Mouse (Mus musculus) MEL (cell line): ENCODE results near the gene Rec8. TPM values are rescaled to one million over a fixed set of nuclear protein-coding genes. Genes with fewer than 3 reads are reported as not detected.

Source experiments
- DNase-seq: peaks from one replicate; pipeline ENCODE4 v3.0.0; 2011; ENCODE audit warnings: low read depth, low spot score
- H3K27ac ChIP-seq: 2 replicates; pipeline ENCODE4 v1.5.1; 2012; ENCODE audit warnings: low read depth, mild to moderate bottlenecking, control low read depth, low read length, moderate library complexity; ENCODE audit not compliant: control insufficient read depth
- H3K27me3 ChIP-seq, 2 experiments: fragments of 150-350 bp in 1 of 2; sonication (generic) in 1 of 2; 2 replicates each; pipeline ENCODE4 v1.6.1; 2012; ENCODE audit warnings: low read length in 2 of 2, mild to moderate bottlenecking in 2 of 2, improper control_type of control experiment in 1 of 2, moderate library complexity in 1 of 2; ENCODE audit not compliant: insufficient read depth in 2 of 2, control insufficient read depth in 1 of 2
- H3K36me3 ChIP-seq, 2 experiments: 2 replicates each; pipeline ENCODE4 v1.6.1; 2012 to 2014; ENCODE audit warnings: low read length in 2 of 2, improper control_type of control experiment in 1 of 2, inconsistent platforms in 1 of 2, mild to moderate bottlenecking in 1 of 2; ENCODE audit not compliant: insufficient read depth in 2 of 2, control insufficient read depth in 1 of 2
- H3K4me1 ChIP-seq, 2 experiments: fragments of 150-350 bp in 1 of 2; sonication (generic) in 1 of 2; 2 replicates each; pipeline ENCODE4 v1.6.1; 2012; ENCODE audit warnings: low read length in 2 of 2, improper control_type of control experiment in 1 of 2, mild to moderate bottlenecking in 1 of 2; ENCODE audit not compliant: insufficient read depth in 2 of 2, control insufficient read depth in 1 of 2
- H3K4me3 ChIP-seq, 2 experiments: fragments of 150-350 bp in 1 of 2; sonication (generic) in 1 of 2; 2 replicates each; pipeline ENCODE4 v1.5.1; 2012; ENCODE audit warnings: low read depth in 2 of 2, low read length in 2 of 2, mild to moderate bottlenecking in 2 of 2, moderate library complexity in 2 of 2, control low read depth in 1 of 2, improper control_type of control experiment in 1 of 2; ENCODE audit not compliant: control insufficient read depth in 1 of 2, insufficient read depth in 1 of 2
- H3K79me2 ChIP-seq: 2 replicates; pipeline ENCODE4 v1.6.1; 2012; ENCODE audit warnings: mild to moderate bottlenecking, low read length, moderate library complexity; ENCODE audit not compliant: control insufficient read depth, poor library complexity, insufficient read depth
- H3K9ac ChIP-seq: 2 replicates; pipeline ENCODE4 v1.6.1; 2012; ENCODE audit warnings: low read depth, mild to moderate bottlenecking, control low read depth, low read length, moderate library complexity; ENCODE audit not compliant: control insufficient read depth, poor library complexity, severe bottlenecking
- H3K9me3 ChIP-seq: fragments of 150-350 bp; sonication (generic); replicated peaks from 2 replicates; pipeline ENCODE4 v1.6.1; 2012; ENCODE audit warnings: mild to moderate bottlenecking, low read length, improper control_type of control experiment, moderate library complexity; ENCODE audit not compliant: insufficient read depth
- BHLHE40 ChIP-seq: IDR thresholded peaks from 2 replicates; pipeline ENCODE4 v1.6.1; 2012; ENCODE audit warnings: low read depth, mild to moderate bottlenecking, inconsistent platforms, low read length, improper control_type of control experiment, borderline replicate concordance
- CHD1 ChIP-seq: IDR thresholded peaks from 2 replicates; pipeline ENCODE4 v1.6.1; 2012; ENCODE audit warnings: low read depth, mild to moderate bottlenecking, inconsistent platforms, low read length, improper control_type of control experiment
- CTCF ChIP-seq, 3 experiments: IDR thresholded peaks in 2 of 3; conservative IDR thresholded peaks in 1 of 3; 2 replicates each; pipeline ENCODE4 v1.5.1; 2011 to 2012; ENCODE audit warnings: low read length in 3 of 3, low read depth in 2 of 3, mild to moderate bottlenecking in 2 of 3, improper control_type of control experiment in 1 of 3, inconsistent platforms in 1 of 3, mixed read lengths in 1 of 3, moderate library complexity in 1 of 3; ENCODE audit not compliant: control insufficient read depth in 1 of 3, insufficient read depth in 1 of 3, poor library complexity in 1 of 3, severe bottlenecking in 1 of 3
- E2F4 ChIP-seq: IDR thresholded peaks from 2 replicates; pipeline ENCODE4 v1.6.1; 2011; ENCODE audit warnings: low read depth, low read length, improper control_type of control experiment, borderline replicate concordance
- ETS1 ChIP-seq: IDR thresholded peaks from 2 replicates; pipeline ENCODE4 v1.6.1; 2012; ENCODE audit warnings: low read depth, mild to moderate bottlenecking, inconsistent platforms, low read length, improper control_type of control experiment, moderate library complexity
- GABPA ChIP-seq: IDR thresholded peaks from 2 replicates; pipeline ENCODE4 v1.6.1; 2012; ENCODE audit warnings: low read depth, mild to moderate bottlenecking, inconsistent platforms, low read length, improper control_type of control experiment, moderate library complexity
- HCFC1 ChIP-seq: IDR thresholded peaks from 2 replicates; pipeline ENCODE4 v1.6.1; 2012; ENCODE audit warnings: low read depth, mild to moderate bottlenecking, inconsistent platforms, low read length, improper control_type of control experiment, moderate library complexity
- JUND ChIP-seq: IDR thresholded peaks from 2 replicates; pipeline ENCODE4 v1.6.1; 2011; ENCODE audit warnings: low read depth, mild to moderate bottlenecking, improper control_type of control experiment, low read length
- KAT2A ChIP-seq: conservative IDR thresholded peaks from 2 replicates; pipeline ENCODE4 v1.6.1; 2012; ENCODE audit warnings: low read depth, low read length, improper control_type of control experiment, inconsistent platforms
- MEF2A ChIP-seq: IDR thresholded peaks from 2 replicates; pipeline ENCODE4 v1.6.1; 2014; ENCODE audit warnings: low read depth, mild to moderate bottlenecking, inconsistent platforms, low read length, improper control_type of control experiment; ENCODE audit not compliant: poor library complexity, insufficient replicate concordance, severe bottlenecking; ENCODE audit errors: extremely low read depth
- MXI1 ChIP-seq: IDR thresholded peaks from 2 replicates; pipeline ENCODE4 v1.6.1; 2011; ENCODE audit warnings: mild to moderate bottlenecking, low read depth, low read length, improper control_type of control experiment
- MYC ChIP-seq: IDR thresholded peaks from 2 replicates; pipeline ENCODE4 v1.6.1; 2011; ENCODE audit warnings: low read depth, mild to moderate bottlenecking, low read length, improper control_type of control experiment, moderate library complexity
- NRF1 ChIP-seq: IDR thresholded peaks from 2 replicates; pipeline ENCODE4 v1.6.1; 2014; ENCODE audit warnings: low read depth, mild to moderate bottlenecking, inconsistent platforms, low read length, improper control_type of control experiment, moderate library complexity; ENCODE audit not compliant: poor library complexity, insufficient read depth, severe bottlenecking
- POLR2A ChIP-seq, 2 experiments: IDR thresholded peaks; 2 replicates each; pipeline ENCODE4 v1.6.1; 2011 to 2012; ENCODE audit warnings: low read length in 2 of 2, mild to moderate bottlenecking in 2 of 2, control low read depth in 1 of 2, improper control_type of control experiment in 1 of 2, low read depth in 1 of 2, moderate library complexity in 1 of 2; ENCODE audit not compliant: control insufficient read depth in 1 of 2, insufficient read depth in 1 of 2, poor library complexity in 1 of 2
- POLR2AphosphoS5 ChIP-seq: IDR thresholded peaks from 2 replicates; pipeline ENCODE4 v1.6.1; 2012; ENCODE audit warnings: low read depth, borderline replicate concordance, mild to moderate bottlenecking, inconsistent platforms, low read length, moderate library complexity, mixed read lengths
- RAD21 ChIP-seq: IDR thresholded peaks from 2 replicates; pipeline ENCODE4 v1.6.1; 2011; ENCODE audit warnings: mild to moderate bottlenecking, low read depth, low read length, improper control_type of control experiment
- SIN3A ChIP-seq: IDR thresholded peaks from 2 replicates; pipeline ENCODE4 v1.6.1; 2012; ENCODE audit warnings: low read length, improper control_type of control experiment, inconsistent platforms
- TAL1 ChIP-seq: IDR thresholded peaks from 2 replicates; pipeline ENCODE4 v1.6.1; 2012; ENCODE audit warnings: mild to moderate bottlenecking, inconsistent platforms, low read length, moderate library complexity, mixed read lengths
- TBP ChIP-seq: IDR thresholded peaks from 2 replicates; pipeline ENCODE4 v1.8.0; 2011; ENCODE audit warnings: low read depth, low read length, improper control_type of control experiment
- ZC3H11A ChIP-seq: IDR thresholded peaks from 2 replicates; pipeline ENCODE4 v1.6.1; 2012; ENCODE audit warnings: low read depth, mild to moderate bottlenecking, inconsistent platforms, low read length, improper control_type of control experiment
- ZKSCAN1 ChIP-seq: IDR thresholded peaks from 2 replicates; pipeline ENCODE4 v1.6.1; 2012; ENCODE audit warnings: low read depth, mild to moderate bottlenecking, inconsistent platforms, low read length, improper control_type of control experiment, moderate library complexity
- ZNF384 ChIP-seq: IDR thresholded peaks from 2 replicates; pipeline ENCODE4 v1.6.1; 2012; ENCODE audit warnings: low read depth, mild to moderate bottlenecking, inconsistent platforms, low read length, improper control_type of control experiment
- polyA plus RNA-seq, 2 experiments: library from polyadenylated mRNA; stranded (reverse) in 1 of 2; unstranded in 1 of 2; fragments of >175 nt in 1 of 2; fragments of >200 nt in 1 of 2; gene quantifications; 2 replicates each; pipeline versions ENCODE4 v1.2.1 to v1.2.4; 2012; ENCODE audit warnings: low replicate concordance in 2 of 2, low read depth in 1 of 2; ENCODE audit not compliant: insufficient read length in 2 of 2, insufficient read depth in 1 of 2, missing spikeins in 1 of 2
- total RNA-seq: library from RNA; depleted of rRNA; stranded (reverse); fragments of 300-350 nt; gene quantifications from 2 replicates; pipeline ENCODE4 v1.2.3, GENCODE M21; 2012

The Rec8 gene
- total and polyA plus RNA-seq, 3 experiments, result 1.5 to 2.5 TPM; not detected in 1

GRCm38 (mm10) chr14:55575302-55575701 lies 42.5 kb upstream of the Rec8 start, which contains the start of gene Fitm1:
Gene Fitm1 (plus strand): TSS chr14:55575617.
- no peak for DNase-seq
- peaks cover 4% of the 10 kb centered on the region for H3K79me2 ChIP-seq
- peaks cover 7 to 18% of the 10 kb centered on the region in 2 experiments for H3K4me1 ChIP-seq
- no peaks in the 10 kb centered on the region for H3K9me3 ChIP-seq
- no peak within 1 kb of the TSS for H3K4me3 ChIP-seq
- H3K36me3 ChIP-seq, result peaks cover 0 to 7% of the 10 kb centered on the region in 2 experiments; a peak in 2 of 4 replicates
- no peaks in the 10 kb centered on the region for H3K27me3 ChIP-seq
- no peak within 1 kb of the TSS for H3K9ac ChIP-seq
- TF ChIP-seq POLR2A (IDR thresholded peaks at IDR 0.05; ENCODE audit: control insufficient read depth in 1 of 2, insufficient read depth in 1 of 2, low read depth in 1 of 2, low read length in 2 of 2, poor library complexity in 1 of 2), result no peak
- TF ChIP-seq MYC, result no peak
- TF ChIP-seq E2F4, result no peak
- TF ChIP-seq KAT2A, result no peak
- no peak for TF ChIP-seq ZNF384
- no peak for TF ChIP-seq RAD21
- TF ChIP-seq ETS1, result no peak
- no peak for TF ChIP-seq NRF1
- no peak for TF ChIP-seq ZKSCAN1
- no peak for TF ChIP-seq HCFC1
- TF ChIP-seq, all 39 proteins: peak for 0
- no peak within 1 kb of the TSS for H3K27ac ChIP-seq

GRCm38 (mm10) chr14:55575711-55576110 lies 42.1 kb upstream of the Rec8 start:
- no peak for DNase-seq
- Histone ChIP-seq H3K27ac (no peak overlapping the region), H3K9ac (no peak overlapping the region), H3K9me3 (no peaks in the 10 kb centered on the region), H3K27me3 (no peaks in the 10 kb centered on the region), H3K4me3 (no peak overlapping the region), H3K4me1 (peaks cover 4 to 16% of the 10 kb centered on the region in 2 experiments), H3K36me3 (peaks cover 0 to 7% of the 10 kb centered on the region in 2 experiments; a peak in 2 of 4 replicates), H3K79me2 (peaks cover 4% of the 10 kb centered on the region)
- TF ChIP-seq BHLHE40 (no peak), TAL1 (no peak), MEF2A (no peak), POLR2AphosphoS5 (no peak), CHD1 (no peak), ZC3H11A (no peak), GABPA (no peak), JUND (no peak), TBP (no peak), MXI1 (no peak), CTCF (IDR thresholded peaks at IDR 0.05 in 2 of 3, conservative IDR thresholded peaks at IDR 0.05 in 1 of 3; ENCODE audit: control insufficient read depth in 1 of 3, insufficient read depth in 1 of 3, low read depth in 2 of 3, low read length in 3 of 3, poor library complexity in 1 of 3, severe bottlenecking in 1 of 3) (no peak), SIN3A (no peak), ZNF384 (no peak)
